Mouse (Mus musculus) heart, postnatal 10 days (tissue): ENCODE results near the gene Flt1. TPM values are rescaled to one million over a fixed set of nuclear protein-coding genes. Genes with fewer than 3 reads are reported as not detected.

Experiments used
- DNase-seq, 2 experiments: peaks; one replicate each; pipeline ENCODE4 v3.0.0; 2021
- intact Hi-C: fragments of 180-260 bp; cut with DNase I; formaldehyde crosslinking; loops from one replicate; pipeline ENCODE4 v1.15.1; 2025
- total RNA-seq, 2 experiments: library from RNA; stranded (reverse); gene quantifications; 2 replicates each; pipeline ENCODE4 v1.2.3; 2021

Flt1 gene
- total RNA-seq, 2 experiments from 2014 or later, result 53.6 to 56.0 TPM

- no peak for DNase-seq
- intact Hi-C loops, result loop anchor here (2.0 kb wide), 2 partner anchors 24 to 122 kb away; no protein-coding TSS in a partner anchor
These were observed 1.0 kb upstream of the Flt1 start for GRCm38 (mm10) chr5:147726701-147727393.

GRCm38 (mm10) chr5:147724945-147725830 lies 623 bp downstream of the Flt1 start:
- DNase-seq, result peak in 1 of 2 experiments; percentile 70
- intact Hi-C loops, result loop anchor here (5.0 kb wide), 2 partner anchors 68 to 143 kb away; no protein-coding TSS in a partner anchor

GRCm38 (mm10) chr5:147724391-147724790 lies 1.4 kb downstream of the Flt1 start:
- intact Hi-C loops, result loop anchor here (5.0 kb wide), 2 partner anchors 67 to 142 kb away; no protein-coding TSS in a partner anchor
- DNase-seq, result peak in 1 of 2 experiments; percentile 7

- DNase-seq, result no peak
- intact Hi-C loops, result loop anchor here (5.0 kb wide), 2 partner anchors 67 to 142 kb away; no protein-coding TSS in a partner anchor
These were observed 2.0 kb downstream of the Flt1 start for GRCm38 (mm10) chr5:147723811-147724210.

GRCm38 (mm10) chr5:147721438-147721837 lies 4.4 kb downstream of the Flt1 start:
- intact Hi-C loops, result loop anchor here (5.0 kb wide), 2 partner anchors 64 to 139 kb away; no protein-coding TSS in a partner anchor
- peak; percentile 43 to 48 for DNase-seq

- DNase-seq, result no peak
- intact Hi-C loops, result loop anchor here (10.0 kb wide), 1 partner anchor 284 kb away; the partner anchor contains the start of gene Pan3
These were observed 7.5 kb downstream of the Flt1 start for GRCm38 (mm10) chr5:147718335-147718734.

GRCm38 (mm10) chr5:147716697-147717217 lies 9.1 kb downstream of the Flt1 start:
- DNase-seq, result peak in 1 of 2 experiments; percentile 12
- intact Hi-C loops, result loop anchor here (10.0 kb wide), 1 partner anchor 282 kb away; the partner anchor contains the start of gene Pan3

GRCm38 (mm10) chr5:147716276-147716675 lies 9.5 kb downstream of the Flt1 start:
- intact Hi-C loops, result loop anchor here (10.0 kb wide), 1 partner anchor 281 kb away; the partner anchor contains the start of gene Pan3
- peak in 1 of 2 experiments; percentile 20 for DNase-seq

GRCm38 (mm10) chr5:147715391-147715790 lies 10.4 kb downstream of the Flt1 start:
- DNase-seq, result no peak
- intact Hi-C loops, result loop anchor here (10.0 kb wide), 1 partner anchor 281 kb away; the partner anchor contains the start of gene Pan3

GRCm38 (mm10) chr5:147708500-147708899 lies 17.3 kb downstream of the Flt1 start:
- intact Hi-C loops, result no loop called here
- DNase-seq, result no peak

GRCm38 (mm10) chr5:147707479-147707878 lies 18.3 kb downstream of the Flt1 start:
- no peak for DNase-seq

GRCm38 (mm10) chr5:147704890-147705289 lies 20.9 kb downstream of the Flt1 start:
- DNase-seq, result no peak
- intact Hi-C loops, result no loop called here

More at GRCm38 (mm10) chr5:147707479-147707878, 18.3 kb downstream of the Flt1 start:
- intact Hi-C loops, result no loop called here

- DNase-seq, result no peak
- intact Hi-C loops, result no loop called here
These were observed 23.4 kb downstream of the Flt1 start for GRCm38 (mm10) chr5:147702423-147702822.

GRCm38 (mm10) chr5:147701024-147701423 lies 24.8 kb downstream of the Flt1 start:
- intact Hi-C loops, result no loop called here
- no peak for DNase-seq

GRCm38 (mm10) chr5:147698044-147698443 lies 27.8 kb downstream of the Flt1 start:
- intact Hi-C loops, result no loop called here
- DNase-seq, result no peak

GRCm38 (mm10) chr5:147697165-147697564 lies 28.6 kb downstream of the Flt1 start:
- no peak for DNase-seq
- intact Hi-C loops, result no loop called here

GRCm38 (mm10) chr5:147692622-147693021 lies 33.2 kb downstream of the Flt1 start:
- DNase-seq, result no peak
- intact Hi-C loops, result no loop called here

- intact Hi-C loops, result no loop called here
- DNase-seq, result no peak
These were observed 42.0 kb downstream of the Flt1 start for GRCm38 (mm10) chr5:147683707-147684323.

GRCm38 (mm10) chr5:147681224-147681623 lies 44.6 kb downstream of the Flt1 start:
- DNase-seq, result no peak
- intact Hi-C loops, result no loop called here

- intact Hi-C loops, result no loop called here
- no peak for DNase-seq
These were observed 45.1 kb downstream of the Flt1 start for GRCm38 (mm10) chr5:147680711-147681110.
